Mouse (Mus musculus): ENCODE measurements at regions not wholly inside any gene's neighbourhood (a gene's known extent, or its start where the extent isn't known, plus 50 kb on each side); places are given as distances from the start of the nearest gene placed in this dataset.

DNA sequence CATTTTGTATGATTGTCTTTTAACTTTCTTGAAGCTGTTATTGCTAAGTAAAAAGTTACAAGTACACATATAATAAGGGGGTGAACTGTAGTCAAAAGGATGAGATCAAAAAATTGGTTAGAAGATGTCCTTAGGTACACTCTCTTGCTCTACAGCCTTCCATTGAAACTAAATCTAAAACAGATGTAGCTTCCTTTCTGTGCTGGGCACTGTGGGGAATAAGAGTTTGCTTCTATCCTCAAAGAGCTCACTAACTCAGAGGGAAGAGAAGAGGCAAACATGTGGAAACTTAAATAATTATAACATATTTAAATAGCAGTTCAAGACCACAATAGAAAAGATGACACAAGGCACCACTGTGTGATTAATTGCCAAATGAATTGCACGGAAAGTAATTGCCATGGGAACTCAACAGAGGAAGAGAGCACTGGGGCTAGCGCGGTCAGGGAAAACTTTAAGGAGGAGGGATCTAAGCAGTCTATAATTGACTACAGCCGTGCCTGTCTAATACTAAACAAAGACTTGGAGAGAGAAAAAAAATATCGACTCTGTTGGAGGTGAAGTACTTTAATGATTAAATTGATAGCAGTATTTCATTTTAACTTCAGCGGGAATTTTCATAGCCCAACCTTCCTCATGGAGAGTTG is 57.9 kb upstream of the Ammecr1 start:
- POLR2A ChIA-PET = no interaction called here
- CTCF ChIA-PET = interaction anchor here in 1 of 4 experiments (0.5 kb wide), 1 partner anchor 712 kb away, joined by 6 read pairs; no protein-coding TSS in a partner anchor

DNA sequence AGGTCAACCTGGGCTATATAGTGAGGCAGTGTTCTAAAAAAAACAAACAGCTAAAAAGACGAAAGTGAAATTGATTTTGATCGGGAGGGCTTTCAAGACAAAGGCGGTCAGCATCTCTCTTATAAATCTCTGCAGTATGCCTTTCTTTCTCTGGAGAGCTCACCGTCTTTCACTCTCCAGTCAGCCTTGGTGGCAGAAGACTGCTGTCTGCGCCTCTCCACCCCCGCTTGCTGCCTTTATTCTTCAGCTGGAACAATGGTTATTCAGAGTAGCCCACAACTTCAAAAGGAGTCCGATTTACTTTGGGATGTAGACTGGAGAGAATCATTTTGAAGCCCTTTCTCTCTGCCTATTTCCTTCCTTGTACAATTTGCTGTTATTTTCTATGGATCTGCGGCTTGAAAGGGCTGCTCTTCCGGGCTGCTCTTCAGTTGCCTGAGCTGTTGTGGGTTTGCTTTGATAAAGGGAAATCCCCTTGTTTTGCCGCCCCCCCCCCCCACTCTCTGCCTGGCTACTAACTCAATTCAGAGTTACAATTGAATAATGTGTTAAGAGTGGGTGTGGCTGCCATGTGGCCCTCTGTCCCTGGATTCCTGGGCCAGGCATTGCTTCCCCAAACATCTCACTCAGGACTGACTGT is 64.0 kb upstream of the Ammecr1 start:
- ChIA-PET CTCF (interaction anchor here in 1 of 4 experiments (0.6 kb wide), 1 partner anchor 23 kb away, joined by 3 read pairs; no protein-coding TSS in a partner anchor), POLR2A (no interaction called here)

DNA sequence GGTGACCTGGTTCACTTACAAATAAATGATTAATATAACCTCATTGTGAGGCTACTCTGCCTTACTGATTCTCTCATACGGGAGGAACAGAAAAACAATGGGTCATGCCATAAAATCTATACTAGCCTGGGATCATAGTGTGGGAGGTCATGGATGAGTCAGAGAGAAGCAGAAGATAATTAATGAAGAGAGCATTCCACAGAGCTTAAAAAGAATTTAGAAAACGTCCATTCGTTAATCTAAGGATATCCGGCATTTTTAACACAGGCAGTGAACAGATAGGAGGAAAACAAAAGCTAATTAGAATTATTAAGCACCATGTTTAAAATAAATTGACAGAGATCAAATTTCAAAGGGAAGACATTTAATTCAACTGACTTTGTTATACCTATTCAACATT is 59.5 kb upstream of the Rtl9 start:
- ChIA-PET POLR2A (no interaction called here), CTCF (no interaction called here)

DNA sequence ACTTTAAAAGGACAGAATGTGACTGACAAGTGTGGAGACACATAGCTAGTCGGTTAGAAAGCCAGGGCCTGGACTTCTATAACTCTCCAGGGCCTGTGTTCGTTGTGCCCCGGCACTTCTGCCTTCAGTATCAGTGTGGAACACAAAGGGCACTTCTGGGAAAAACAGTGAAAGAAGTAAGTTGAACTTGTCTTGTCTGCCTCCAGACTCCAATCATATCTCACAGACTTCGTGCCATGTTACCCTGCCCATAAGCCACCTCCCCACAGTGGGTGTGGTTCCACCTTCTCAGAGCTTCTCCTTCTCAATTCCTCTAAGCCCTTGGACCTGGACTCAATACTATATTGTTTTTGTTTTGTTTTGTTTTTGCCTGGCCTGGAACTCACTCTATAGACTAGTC is 55.1 kb upstream of the Rtl9 start:
- ChIA-PET CTCF (no interaction called here), POLR2A (no interaction called here)

DNA sequence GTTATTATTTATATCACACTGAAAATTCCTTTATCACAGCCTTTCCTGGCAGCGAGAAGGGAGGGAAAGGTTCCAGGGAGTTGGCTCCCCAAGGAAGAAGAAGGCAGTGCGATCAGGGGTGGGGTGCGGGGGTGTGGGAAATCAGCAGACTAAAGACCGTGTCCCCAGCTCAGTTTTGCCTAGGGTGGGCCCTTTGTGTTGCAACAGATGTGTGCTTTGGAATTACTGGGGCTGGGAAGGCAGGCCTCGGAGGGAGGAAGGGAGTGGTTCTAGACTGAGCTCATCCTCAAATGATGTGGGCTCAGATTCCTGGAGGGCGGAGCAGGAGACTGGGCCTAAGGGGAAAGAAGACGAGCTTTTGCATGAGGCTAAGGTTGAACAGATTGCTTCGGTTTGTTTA is 53.1 kb upstream of the Rtl9 start:
- CTCF ChIA-PET = interaction anchor here in 1 of 4 experiments (1.2 kb wide), 1 partner anchor 228 kb away, joined by 5 read pairs; no protein-coding TSS in a partner anchor
- POLR2A ChIA-PET = interaction anchor here in 1 of 4 experiments (0.6 to 1.7 kb wide), 2 partner anchors 13 to 88 kb away, joined by 3 to 5 read pairs; no protein-coding TSS in a partner anchor

Measured in embryonic stem cell, embryonic (primary cell).